Mouse (Mus musculus) lung, embryonic 15.5 days (tissue): ENCODE results near the gene Ephb1. TPM values are rescaled to one million over a fixed set of nuclear protein-coding genes. Genes with fewer than 3 reads are reported as not detected.

Experiments used
- ATAC-seq: fragments of 200-750 bp; cut with Nextera tagmentation; 2 replicates; pipeline ENCODE4 v1.8.0; 2017; ENCODE audit warnings: moderate number of reproducible peaks, borderline replicate concordance; ENCODE audit not compliant: low FRiP score, low TSS enrichment; ENCODE audit errors: extremely low read depth
- H3K27ac ChIP-seq: fragments of 300-500 bp; sonication (generic); 2 replicates; pipeline ENCODE4 v1.5.1; 2015; ENCODE audit warnings: moderate library complexity, mild to moderate bottlenecking, inconsistent platforms
- H3K27me3 ChIP-seq: fragments of 300-500 bp; sonication (generic); 2 replicates; pipeline ENCODE4 v1.6.1; 2015; ENCODE audit warnings: inconsistent platforms
- H3K36me3 ChIP-seq: fragments of 300-500 bp; sonication (generic); 2 replicates; pipeline ENCODE4 v1.6.1; 2015; ENCODE audit warnings: inconsistent platforms
- H3K4me1 ChIP-seq: fragments of 300-500 bp; sonication (generic); 2 replicates; pipeline ENCODE4 v1.6.1; 2015; ENCODE audit warnings: inconsistent platforms
- H3K4me2 ChIP-seq: fragments of 300-500 bp; sonication (generic); 2 replicates; pipeline ENCODE4 v1.6.1; 2015; ENCODE audit warnings: inconsistent platforms, mild to moderate bottlenecking, moderate library complexity
- H3K4me3 ChIP-seq: fragments of 300-500 bp; sonication (generic); 2 replicates; pipeline ENCODE4 v1.5.1; 2015; ENCODE audit warnings: mild to moderate bottlenecking, inconsistent platforms
- H3K9ac ChIP-seq: fragments of 300-500 bp; sonication (generic); 2 replicates; pipeline ENCODE4 v1.6.1; 2015; ENCODE audit warnings: inconsistent platforms
- H3K9me3 ChIP-seq: fragments of 300-500 bp; sonication (generic); 2 replicates; pipeline ENCODE4 v1.6.1; 2016; ENCODE audit warnings: inconsistent platforms
- WGBS: fragments of 180-500 bp; shearing (Covaris S2); methylation state at CpG from one replicate; pipeline ENCODE4 v1.1.7; 2015; 5-methylcytosine and 5-hydroxymethylcytosine counted together
- polyA plus RNA-seq: library from polyadenylated mRNA; unstranded; fragments of >200 nt; fragmentation: Nextera tagmentation; extraction: Ambion mirVana; gene quantifications from 2 replicates; pipeline ENCODE4 v1.2.1, GENCODE M21; 2015

Ephb1 gene
- polyA plus RNA-seq, 1 experiment from 2014 or later, result 1.8 TPM

DNA sequence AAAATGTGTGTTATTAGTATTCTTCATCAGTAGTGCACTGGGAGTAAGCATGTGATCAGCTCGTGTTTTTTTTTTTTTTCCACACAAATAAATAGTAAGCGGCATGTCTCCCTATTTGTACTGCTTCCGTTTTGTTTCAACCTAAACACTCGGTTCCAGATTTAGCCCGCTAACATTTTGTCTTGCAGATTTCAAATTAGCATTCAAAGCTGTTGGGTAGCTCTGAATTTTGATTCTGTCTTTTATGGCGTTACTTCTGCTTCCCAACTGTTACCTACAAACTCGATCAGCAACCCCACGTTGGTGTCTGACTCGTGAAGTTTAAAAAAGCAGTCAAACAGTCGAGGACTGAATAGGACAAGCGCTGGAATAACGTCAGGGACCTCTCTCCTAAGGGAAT, 363.7 kb downstream of the Ephb1 start:
- Histone ChIP-seq H3K4me2 (no peak overlapping the region), H3K9ac (no peak overlapping the region), H3K4me3 (no peak overlapping the region), H3K4me1 (no peaks in the 10 kb centered on the region), H3K27me3 (no peaks in the 10 kb centered on the region), H3K36me3 (no peaks in the 10 kb centered on the region), H3K9me3 (no peaks in the 10 kb centered on the region), H3K27ac (no peak overlapping the region)
- 78% methylated on average over 12 of the region's 12 CpGs for WGBS
- no peak for ATAC-seq

GRCm38 (mm10) chr9:101990032-101990431, 364.5 kb downstream of the Ephb1 start:
- WGBS, result 55% methylated on average over 6 of the region's 6 CpGs
- H3K9ac ChIP-seq, result no peak overlapping the region
- ATAC-seq, result no peak
- H3K36me3 ChIP-seq, result no peaks in the 10 kb centered on the region
- H3K4me1 ChIP-seq, result no peaks in the 10 kb centered on the region
- no peak overlapping the region for H3K27ac ChIP-seq
- 0 out of 2 replicates have a peak, but pooled peaks cover 3% of the 10 kb centered on the region for H3K27me3 ChIP-seq
- H3K4me3 ChIP-seq, result no peak overlapping the region
- no peak overlapping the region for H3K4me2 ChIP-seq
- H3K9me3 ChIP-seq, result no peaks in the 10 kb centered on the region

- 84% methylated on average over 2 of the region's 2 CpGs for WGBS
- H3K27ac ChIP-seq, result no peak overlapping the region
- H3K9me3 ChIP-seq, result no peaks in the 10 kb centered on the region
- no peaks in the 10 kb centered on the region for H3K36me3 ChIP-seq
- no peak overlapping the region for H3K9ac ChIP-seq
- H3K4me2 ChIP-seq, result no peak overlapping the region
- ATAC-seq, result no peak
- no peak overlapping the region for H3K4me3 ChIP-seq
- H3K4me1 ChIP-seq, result no peaks in the 10 kb centered on the region
- H3K27me3 ChIP-seq, result 0 out of 2 replicates have a peak, but pooled peaks cover 3% of the 10 kb centered on the region
Observed at GRCm38 (mm10) chr9:101986910-101987309, 367.6 kb downstream of the Ephb1 start.

- H3K27me3 ChIP-seq, result 0 out of 2 replicates have a peak, but pooled peaks cover 3% of the 10 kb centered on the region
- H3K4me2 ChIP-seq, result no peak overlapping the region
- WGBS, result 40% methylated on average over 7 of the region's 7 CpGs
- ATAC-seq, result peak; percentile 84; the same call in 1 of the 2 replicates
- H3K4me1 ChIP-seq, result no peaks in the 10 kb centered on the region
- no peak overlapping the region for H3K4me3 ChIP-seq
- H3K27ac ChIP-seq, result no peak overlapping the region
- no peak overlapping the region for H3K9ac ChIP-seq
- H3K9me3 ChIP-seq, result no peaks in the 10 kb centered on the region
- H3K36me3 ChIP-seq, result no peaks in the 10 kb centered on the region
Observed at GRCm38 (mm10) chr9:101982378-101982777, 372.1 kb downstream of the Ephb1 start.

- WGBS, result 76% methylated on average over 2 of the region's 2 CpGs
- H3K4me1 ChIP-seq, result no peaks in the 10 kb centered on the region
Observed at GRCm38 (mm10) chr9:101981161-101981560, 373.3 kb downstream of the Ephb1 start.

GRCm38 (mm10) chr9:101976884-101977465, 377.5 kb downstream of the Ephb1 start:
- Histone ChIP-seq H3K9ac (no peak overlapping the region), H3K4me1 (no peaks in the 10 kb centered on the region), H3K4me2 (no peak overlapping the region), H3K4me3 (no peak overlapping the region), H3K27ac (no peak overlapping the region), H3K36me3 (no peaks in the 10 kb centered on the region), H3K9me3 (no peaks in the 10 kb centered on the region), H3K27me3 (no peaks in the 10 kb centered on the region)
- no peak for ATAC-seq
- WGBS, result 77% methylated on average over 4 of the region's 4 CpGs

More at GRCm38 (mm10) chr9:101981161-101981560, 373.3 kb downstream of the Ephb1 start:
- H3K27ac ChIP-seq, result no peak overlapping the region
- H3K9ac ChIP-seq, result no peak overlapping the region
- no peak overlapping the region for H3K4me3 ChIP-seq
- H3K9me3 ChIP-seq, result no peaks in the 10 kb centered on the region
- H3K27me3 ChIP-seq, result 0 out of 2 replicates have a peak, but pooled peaks cover 3% of the 10 kb centered on the region
- no peak overlapping the region for H3K4me2 ChIP-seq
- H3K36me3 ChIP-seq, result no peaks in the 10 kb centered on the region
- no peak for ATAC-seq

GRCm38 (mm10) chr9:101972314-101972713, 382.2 kb downstream of the Ephb1 start:
- H3K4me3 ChIP-seq, result no peak overlapping the region
- no peaks in the 10 kb centered on the region for H3K36me3 ChIP-seq
- H3K9me3 ChIP-seq, result no peaks in the 10 kb centered on the region
- H3K9ac ChIP-seq, result no peak overlapping the region
- WGBS, result 61% methylated on average over 8 of the region's 8 CpGs
- ATAC-seq, result no peak
- H3K27ac ChIP-seq, result no peak overlapping the region
- H3K4me2 ChIP-seq, result no peak overlapping the region
- H3K4me1 ChIP-seq, result no peaks in the 10 kb centered on the region
- H3K27me3 ChIP-seq, result no peaks in the 10 kb centered on the region

- no peaks in the 10 kb centered on the region for H3K9me3 ChIP-seq
- no peak overlapping the region for H3K4me3 ChIP-seq
- no peak overlapping the region for H3K9ac ChIP-seq
- H3K27me3 ChIP-seq, result no peaks in the 10 kb centered on the region
- ATAC-seq, result no peak
- H3K27ac ChIP-seq, result no peak overlapping the region
- H3K4me1 ChIP-seq, result no peaks in the 10 kb centered on the region
- WGBS, result 24% methylated on average over 6 of the region's 6 CpGs
- no peak overlapping the region for H3K4me2 ChIP-seq
- H3K36me3 ChIP-seq, result no peaks in the 10 kb centered on the region
Observed at GRCm38 (mm10) chr9:101971806-101972205, 382.7 kb downstream of the Ephb1 start.

DNA sequence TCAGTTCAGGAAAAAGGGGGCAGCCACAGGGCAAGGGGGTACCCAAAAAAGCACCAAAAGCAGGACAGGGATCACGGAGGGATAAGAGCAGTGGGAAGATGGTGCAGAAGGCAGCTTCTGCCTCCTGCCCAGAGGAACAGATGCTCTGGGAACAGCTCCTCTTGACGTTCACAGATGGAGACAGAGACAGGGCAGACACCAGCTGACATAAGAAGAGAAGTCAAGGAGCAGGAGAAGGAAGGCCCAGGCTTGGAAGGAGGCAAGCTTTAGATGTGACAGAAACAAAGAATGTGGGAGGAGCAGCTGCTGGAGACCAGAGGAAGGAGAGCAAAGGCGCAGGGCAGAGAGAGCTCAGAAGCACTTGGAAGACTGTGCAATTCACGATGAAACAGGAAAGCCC, 398.3 kb downstream of the Ephb1 start:
- no peaks in the 10 kb centered on the region for H3K36me3 ChIP-seq
- H3K27me3 ChIP-seq, result no peaks in the 10 kb centered on the region
- 28% methylated on average over 4 of the region's 4 CpGs for WGBS
- H3K4me2 ChIP-seq, result no peak overlapping the region
- H3K9ac ChIP-seq, result no peak overlapping the region
- H3K4me3 ChIP-seq, result no peak overlapping the region
- H3K4me1 ChIP-seq, result no peaks in the 10 kb centered on the region
- no peak overlapping the region for H3K27ac ChIP-seq
- H3K9me3 ChIP-seq, result no peaks in the 10 kb centered on the region
- ATAC-seq, result no peak

DNA sequence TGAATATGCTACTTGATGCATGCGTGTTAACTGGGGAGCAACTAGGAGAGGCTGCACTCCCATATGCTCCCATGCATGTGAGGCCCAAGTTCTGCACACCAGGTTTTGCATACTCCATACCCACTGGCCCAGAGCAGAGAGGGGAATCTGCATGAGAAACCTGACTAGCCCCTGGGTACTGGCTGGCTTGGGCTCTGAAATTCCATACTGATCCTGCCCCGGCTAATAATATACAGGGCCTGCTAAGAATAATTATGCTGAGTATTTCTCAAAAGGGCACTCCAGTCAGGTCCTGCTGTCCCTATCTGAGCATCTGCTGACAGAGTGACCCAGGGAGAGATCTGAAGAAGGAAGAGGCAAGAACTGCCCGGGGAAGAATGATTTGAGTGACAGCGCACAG, 400.0 kb downstream of the Ephb1 start:
- Histone ChIP-seq H3K4me3 (no peak overlapping the region), H3K4me1 (no peaks in the 10 kb centered on the region), H3K36me3 (no peaks in the 10 kb centered on the region), H3K27me3 (no peaks in the 10 kb centered on the region), H3K4me2 (no peak overlapping the region), H3K27ac (no peak overlapping the region), H3K9me3 (no peaks in the 10 kb centered on the region), H3K9ac (no peak overlapping the region)
- ATAC-seq, result no peak
- 75% methylated on average over 4 of the region's 4 CpGs for WGBS

DNA sequence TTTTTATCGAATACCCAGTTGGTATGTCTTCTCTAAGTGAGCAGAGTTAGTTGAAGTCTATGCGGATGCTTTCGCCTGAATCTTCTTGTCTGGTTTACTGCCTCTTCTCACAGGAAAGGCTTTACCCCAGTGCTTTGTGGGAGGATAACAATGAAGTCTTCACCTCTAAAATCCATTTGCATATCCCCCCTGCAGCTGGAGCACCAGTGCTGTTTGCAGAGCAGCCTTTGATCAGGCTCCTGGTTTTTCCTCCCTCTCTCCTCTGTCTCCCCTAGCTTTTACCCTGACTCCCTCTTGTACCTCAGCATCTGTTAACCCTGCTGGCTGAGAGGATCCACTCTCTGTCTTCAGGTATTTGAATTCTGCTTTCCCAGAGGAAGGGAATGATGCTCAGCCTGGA, 404.4 kb downstream of the Ephb1 start:
- H3K4me2 ChIP-seq, result no peak overlapping the region
- H3K27me3 ChIP-seq, result no peaks in the 10 kb centered on the region
- no peak for ATAC-seq

GRCm38 (mm10) chr9:101945814-101946213, 408.7 kb downstream of the Ephb1 start:
- H3K4me2 ChIP-seq, result no peak overlapping the region
- no peak for ATAC-seq
- H3K4me3 ChIP-seq, result no peak overlapping the region
- no peaks in the 10 kb centered on the region for H3K36me3 ChIP-seq
- H3K9ac ChIP-seq, result no peak overlapping the region
- no peaks in the 10 kb centered on the region for H3K27me3 ChIP-seq
- H3K4me1 ChIP-seq, result no peaks in the 10 kb centered on the region
- H3K27ac ChIP-seq, result no peak overlapping the region
- H3K9me3 ChIP-seq, result no peaks in the 10 kb centered on the region
- 77% methylated on average over 4 of the region's 4 CpGs for WGBS

More for the DNA sequence above, 404.4 kb downstream of the Ephb1 start:
- H3K9me3 ChIP-seq, result no peaks in the 10 kb centered on the region
- no peak overlapping the region for H3K27ac ChIP-seq
- WGBS, result 18% methylated on average over 3 of the region's 3 CpGs
- no peaks in the 10 kb centered on the region for H3K36me3 ChIP-seq
- H3K4me3 ChIP-seq, result no peak overlapping the region
- no peak overlapping the region for H3K9ac ChIP-seq
- no peaks in the 10 kb centered on the region for H3K4me1 ChIP-seq

DNA sequence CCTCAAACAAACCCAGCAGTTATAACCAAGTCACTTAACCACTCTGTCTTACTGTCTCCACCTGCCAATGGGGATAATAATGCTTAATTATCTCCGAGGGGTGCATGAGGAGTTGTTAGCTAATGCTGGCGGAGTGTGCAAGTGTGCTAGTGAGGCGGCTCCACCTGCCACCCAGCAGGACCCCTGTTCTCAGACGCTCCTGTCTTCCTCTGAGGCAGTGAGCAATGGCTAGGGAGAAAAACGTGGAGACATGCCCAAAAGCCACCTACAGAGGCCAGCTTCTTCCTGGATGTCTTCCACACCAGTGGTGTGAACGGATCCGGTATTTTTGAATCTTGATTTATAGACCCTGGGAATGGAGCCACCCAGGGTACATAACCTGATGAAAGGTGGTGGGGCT, 409.2 kb downstream of the Ephb1 start:
- Histone ChIP-seq H3K9ac (no peak overlapping the region), H3K9me3 (no peaks in the 10 kb centered on the region), H3K4me2 (no peak overlapping the region), H3K4me3 (no peak overlapping the region), H3K4me1 (no peaks in the 10 kb centered on the region), H3K27ac (no peak overlapping the region), H3K36me3 (no peaks in the 10 kb centered on the region), H3K27me3 (no peaks in the 10 kb centered on the region)
- no peak for ATAC-seq
- 70% methylated on average over 7 of the region's 7 CpGs for WGBS
